Mouse (Mus musculus) heart, postnatal 10 days (tissue): ENCODE measurements around the gene Fam124b. TPM values are rescaled to one million over a fixed set of nuclear protein-coding genes. Genes with fewer than 3 reads are reported as not detected.

Experiments
- DNase-seq, 2 experiments: peaks; one replicate each; pipeline ENCODE4 v3.0.0; 2021
- intact Hi-C: fragments of 180-260 bp; cut with DNase I; formaldehyde crosslinking; loops from one replicate; pipeline ENCODE4 v1.15.1; 2025
- total RNA-seq, 2 experiments: library from RNA; stranded (reverse); gene quantifications; 2 replicates each; pipeline ENCODE4 v1.2.3; 2021

The Fam124b gene
- total RNA-seq, 2 experiments from 2014 or later = 8.4 to 9.5 TPM

DNA sequence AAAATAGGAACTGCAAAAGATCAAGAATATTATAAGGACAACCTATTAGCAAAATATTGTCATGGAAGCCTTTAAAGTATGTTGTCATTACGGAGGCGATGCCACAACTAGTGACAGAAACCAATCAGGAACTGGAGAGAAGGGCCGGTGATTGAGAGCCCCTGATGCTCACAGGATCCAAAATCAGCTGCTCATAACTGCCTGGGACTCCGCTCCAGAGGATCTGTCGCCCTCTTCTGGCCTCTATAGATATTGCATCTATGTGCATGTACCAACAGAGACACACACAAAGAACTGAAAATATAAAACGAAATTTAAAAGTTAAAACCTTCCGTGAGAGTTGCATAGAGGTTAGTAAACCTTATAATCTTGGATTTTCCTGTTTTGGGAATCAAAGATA is 38.1 kb downstream of the Fam124b start:
- DNase-seq = peak in 1 of 2 experiments; percentile 26
- intact Hi-C loops = loop anchor here (2.0 to 5.0 kb wide), 3 partner anchors 333 to 1122 kb away; no protein-coding TSS in a partner anchor

DNA sequence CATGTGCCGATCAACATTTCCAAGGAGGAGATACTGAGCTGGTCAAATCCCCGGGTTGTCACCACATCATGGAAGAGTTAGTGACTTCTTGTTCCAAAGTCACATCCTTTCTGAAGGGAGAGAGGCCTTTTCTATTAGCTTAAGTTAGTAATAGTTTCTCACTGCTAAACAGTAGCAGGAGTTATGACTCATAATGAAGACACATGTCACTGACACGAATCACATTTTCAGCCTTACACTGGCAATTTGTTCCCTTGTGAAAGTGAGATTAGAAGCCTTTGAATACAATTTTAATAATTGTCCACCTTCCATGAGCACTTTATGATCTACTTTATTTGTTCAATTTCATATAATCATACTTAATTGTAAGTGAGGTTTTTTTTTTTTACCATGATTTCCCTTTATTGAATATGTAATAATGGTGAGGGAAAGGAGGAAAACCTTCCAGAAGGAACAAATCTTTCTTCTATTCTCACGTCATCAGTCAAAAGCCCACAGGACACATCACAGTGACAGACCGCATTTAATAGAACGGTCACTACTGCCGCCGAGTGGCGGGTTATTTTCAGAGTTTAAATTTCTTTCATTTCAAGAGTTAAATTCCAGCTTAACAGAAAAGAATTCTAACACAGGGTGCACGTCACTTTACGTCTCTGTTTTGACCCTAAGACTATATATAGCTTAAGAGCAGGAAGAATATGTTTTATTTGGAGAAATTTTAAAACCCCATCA is 40.5 kb downstream of the Fam124b start:
- intact Hi-C loops = loop anchor here (1.0 to 10.0 kb wide), 2 partner anchors 183 to 394 kb away; no protein-coding TSS in a partner anchor

GRCm38 (mm10) chr1:80167706-80168105 is 50.6 kb downstream of the Fam124b start:
- DNase-seq = no peak
- intact Hi-C loops = no loop called here

More for the DNA sequence above, 40.5 kb downstream of the Fam124b start:
- peak; percentile 12 to 47 for DNase-seq

DNA sequence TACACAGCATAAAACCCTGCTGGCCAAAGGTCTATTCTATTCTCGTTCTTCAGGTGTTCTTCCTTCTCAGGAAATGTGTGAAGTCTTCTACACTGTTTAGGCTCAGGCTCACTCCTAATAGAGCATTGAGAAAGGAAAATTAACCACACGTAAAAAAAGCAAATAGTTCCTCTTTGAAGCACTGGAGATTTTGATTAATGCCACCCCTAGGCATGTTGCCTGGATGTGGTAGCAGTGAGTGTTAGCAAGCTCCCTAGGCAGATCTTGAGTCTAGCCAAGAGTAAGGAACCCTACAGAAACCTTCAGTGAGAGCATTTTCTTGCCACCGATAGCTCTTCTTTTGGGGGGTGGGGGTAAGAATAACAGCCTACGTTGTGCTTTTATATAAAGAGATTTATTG is 51.7 kb downstream of the Fam124b start:
- no peak for DNase-seq

DNA sequence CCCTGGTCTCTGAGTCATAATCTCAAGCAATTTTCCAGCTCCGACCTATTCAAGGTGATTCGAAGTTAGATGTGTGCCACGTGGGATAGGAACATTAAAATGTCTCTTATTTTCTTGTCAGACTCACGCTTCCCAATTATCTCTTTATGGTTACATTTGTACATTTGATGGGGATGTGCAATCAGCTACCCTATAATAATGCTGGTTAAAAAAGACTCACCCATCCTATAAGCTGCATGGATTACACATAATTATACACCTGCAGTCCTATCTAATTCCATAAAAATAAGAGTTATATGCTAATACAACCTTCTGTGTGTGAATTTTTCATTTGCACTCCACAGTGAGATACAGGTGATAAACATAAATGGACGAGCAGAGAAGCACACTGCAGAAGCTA is 52.9 kb downstream of the Fam124b start:
- intact Hi-C loops = no loop called here
- DNase-seq = no peak

More for the DNA sequence above, 51.7 kb downstream of the Fam124b start:
- intact Hi-C loops = no loop called here

GRCm38 (mm10) chr1:80162943-80163342 is 55.3 kb downstream of the Fam124b start:
- intact Hi-C loops = no loop called here
- DNase-seq = no peak

DNA sequence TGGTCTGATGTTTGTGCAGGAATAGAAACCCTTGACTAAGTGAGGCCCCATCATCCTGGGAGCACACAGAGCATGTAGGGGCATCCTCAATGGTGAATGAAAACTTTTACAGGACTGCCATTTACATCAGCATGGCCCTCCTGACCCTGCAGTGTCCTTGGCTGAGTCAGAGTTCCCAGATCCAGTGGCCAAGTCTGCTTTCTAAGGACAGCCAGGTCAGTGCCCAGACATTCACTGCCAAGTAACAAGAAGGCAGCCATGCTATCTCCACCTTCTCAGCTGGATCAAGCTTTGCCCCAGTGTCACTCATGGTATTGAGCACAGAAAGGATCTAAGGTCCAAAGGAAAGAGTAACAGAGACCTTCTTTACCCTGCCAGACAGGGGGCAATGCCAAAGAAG is 58.7 kb downstream of the Fam124b start:
- intact Hi-C loops = no loop called here

GRCm38 (mm10) chr1:80154902-80155301 is 63.4 kb downstream of the Fam124b start:
- no peak for DNase-seq
- intact Hi-C loops = no loop called here

More for the DNA sequence above, 58.7 kb downstream of the Fam124b start:
- no peak for DNase-seq

DNA sequence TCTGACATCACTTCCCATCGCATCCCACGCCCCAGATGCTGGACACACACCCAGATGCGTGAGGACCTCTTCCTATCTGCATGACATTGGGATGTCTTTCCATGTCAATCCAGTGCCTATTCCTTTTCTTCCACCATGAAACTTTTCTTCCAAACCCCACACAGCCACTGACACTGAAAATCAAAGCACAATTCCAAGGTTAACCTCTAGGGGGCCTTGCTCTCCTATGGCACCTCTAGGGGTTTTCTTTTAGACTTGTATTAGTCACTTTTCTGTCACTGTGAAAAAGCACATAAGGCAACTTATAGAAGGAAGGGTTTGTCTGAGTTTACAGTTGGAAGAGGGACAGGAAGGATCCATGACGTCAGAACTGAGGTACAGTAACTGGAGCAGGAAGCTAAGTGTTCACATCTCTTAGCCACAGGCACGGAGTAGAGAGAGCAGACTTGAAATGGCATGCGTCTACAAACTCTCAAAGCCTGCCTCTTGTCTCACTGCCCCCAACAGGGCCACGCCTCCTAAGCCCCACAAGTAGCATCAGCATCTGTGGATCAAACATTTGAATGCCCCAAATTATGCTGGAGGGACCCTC is 65.1 kb downstream of the Fam124b start:
- intact Hi-C loops = no loop called here
- DNase-seq = no peak

DNA sequence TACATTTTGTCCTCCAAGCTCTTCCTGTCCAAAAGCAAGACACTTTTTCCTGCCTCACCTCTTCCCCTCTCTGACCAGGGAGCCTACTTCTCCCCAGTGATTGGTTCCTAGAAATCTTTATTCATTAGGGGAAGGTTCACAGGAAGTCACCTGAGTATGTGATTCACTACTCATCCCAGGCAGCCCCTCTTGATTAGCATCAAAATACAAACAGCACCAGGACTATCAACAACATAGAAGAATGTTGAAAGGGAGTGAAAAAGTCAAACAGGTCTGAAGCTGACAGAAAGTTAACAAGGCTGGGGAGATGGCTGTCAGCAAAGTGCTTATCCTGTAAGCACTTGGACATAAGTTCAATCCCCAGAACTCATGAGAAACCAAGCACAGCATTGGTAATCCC is 67.6 kb downstream of the Fam124b start:
- intact Hi-C loops = no loop called here
- no peak for DNase-seq

Other genes with a start within 250 kb of the Fam124b start
- 100 to 1,000 TPM; 122 to 128 TPM for gene Cul3, start 122.0 kb upstream of the Fam124b start, total RNA-seq
- gene Gm45261, start 243.0 kb upstream of the Fam124b start, total RNA-seq = not detected